Mouse (Mus musculus) stomach, embryonic 16.5 days (tissue): ENCODE measurements around the gene P2ry2. TPM values are rescaled to one million over a fixed set of nuclear protein-coding genes. Genes with fewer than 3 reads are reported as not detected.

ENCODE experiments used
- ATAC-seq: fragments of 200-750 bp; cut with Nextera tagmentation; 2 replicates; pipeline ENCODE4 v1.8.0; 2017; ENCODE audit warnings: moderate number of reproducible peaks, moderate TSS enrichment; ENCODE audit not compliant: insufficient read depth, low FRiP score
- H3K27ac ChIP-seq: fragments of 300-500 bp; sonication (generic); 2 replicates; pipeline ENCODE4 v1.5.1; 2014; ENCODE audit warnings: low read length
- H3K27me3 ChIP-seq: fragments of 300-500 bp; sonication (generic); 2 replicates; pipeline ENCODE4 v1.6.1; 2014; ENCODE audit warnings: low read length, control low read depth, mixed read lengths; ENCODE audit not compliant: control insufficient read depth, insufficient read depth
- H3K36me3 ChIP-seq: fragments of 300-500 bp; sonication (generic); 2 replicates; pipeline ENCODE4 v1.6.1; 2014; ENCODE audit warnings: low read length; ENCODE audit not compliant: control insufficient read depth, insufficient read depth
- H3K4me1 ChIP-seq: fragments of 300-500 bp; sonication (generic); 2 replicates; pipeline ENCODE4 v1.6.1; 2014; ENCODE audit warnings: low read length, control low read depth, mixed read lengths; ENCODE audit not compliant: control insufficient read depth, insufficient read depth
- H3K4me2 ChIP-seq: fragments of 300-500 bp; sonication (generic); 2 replicates; pipeline ENCODE4 v1.6.1; 2014; ENCODE audit warnings: low read depth, low read length, mixed read lengths
- H3K4me3 ChIP-seq: fragments of 300-500 bp; sonication (generic); replicated peaks from 2 replicates; pipeline ENCODE4 v1.5.1; 2014; ENCODE audit warnings: mild to moderate bottlenecking, low read length
- H3K9ac ChIP-seq: fragments of 300-500 bp; sonication (generic); 2 replicates; pipeline ENCODE4 v1.6.1; 2014; ENCODE audit warnings: low read length
- H3K9me3 ChIP-seq: fragments of 300-500 bp; sonication (generic); replicated peaks from 2 replicates; pipeline ENCODE4 v1.6.1; 2016; ENCODE audit warnings: low read length, control low read depth; ENCODE audit not compliant: control insufficient read depth
- whole genome bisulfite sequencing: fragments of 180-500 bp; shearing (Covaris S2); extraction: QIAGEN DNeasy Blood & Tissue Kit; methylation state at CpG from one replicate; pipeline ENCODE4 v1.1.7; 2014; 5-methylcytosine and 5-hydroxymethylcytosine counted together
- polyA plus RNA-seq: library from polyadenylated mRNA; unstranded; fragments of >200 nt; fragmentation: Nextera tagmentation; extraction: Ambion mirVana; gene quantifications from 2 replicates; pipeline ENCODE4 v1.2.1, GENCODE M21; 2015

The P2ry2 gene
- polyA plus RNA-seq, 1 experiment from 2014 or later, result 8.5 TPM

DNA sequence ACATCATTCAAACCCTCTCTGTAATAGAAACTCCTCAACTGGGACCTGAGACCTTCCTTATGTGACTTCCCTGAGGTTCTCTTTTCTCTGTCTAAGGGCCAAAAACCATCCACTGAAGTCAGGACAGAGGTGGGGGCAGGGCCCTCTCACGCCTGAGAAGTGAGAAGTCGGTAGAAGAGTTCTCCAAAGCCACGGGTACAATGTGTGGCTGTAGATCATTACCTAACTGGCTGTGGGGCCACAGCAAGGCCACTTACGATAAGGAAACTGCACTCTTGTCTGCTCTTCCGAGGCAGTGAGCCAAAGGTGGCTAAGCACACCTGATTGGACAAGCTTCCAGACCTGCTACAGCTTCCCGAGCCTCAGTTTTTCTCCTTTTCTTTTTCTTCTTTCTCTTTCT lies 16.8 kb upstream of the P2ry2 start:
- WGBS, result 52% methylated on average over 6 of the region's 6 CpGs
- H3K9ac ChIP-seq, result no peak overlapping the region
- H3K4me3 ChIP-seq, result no peak overlapping the region
- no peaks in the 10 kb centered on the region for H3K36me3 ChIP-seq
- H3K4me2 ChIP-seq, result no peak overlapping the region
- H3K9me3 ChIP-seq, result no peaks in the 10 kb centered on the region
- H3K4me1 ChIP-seq, result peaks cover 12% of the 10 kb centered on the region; the same call in 1 of the 2 replicates
- H3K27me3 ChIP-seq, result no peaks in the 10 kb centered on the region
- H3K27ac ChIP-seq, result no peak overlapping the region
- no peak for ATAC-seq

DNA sequence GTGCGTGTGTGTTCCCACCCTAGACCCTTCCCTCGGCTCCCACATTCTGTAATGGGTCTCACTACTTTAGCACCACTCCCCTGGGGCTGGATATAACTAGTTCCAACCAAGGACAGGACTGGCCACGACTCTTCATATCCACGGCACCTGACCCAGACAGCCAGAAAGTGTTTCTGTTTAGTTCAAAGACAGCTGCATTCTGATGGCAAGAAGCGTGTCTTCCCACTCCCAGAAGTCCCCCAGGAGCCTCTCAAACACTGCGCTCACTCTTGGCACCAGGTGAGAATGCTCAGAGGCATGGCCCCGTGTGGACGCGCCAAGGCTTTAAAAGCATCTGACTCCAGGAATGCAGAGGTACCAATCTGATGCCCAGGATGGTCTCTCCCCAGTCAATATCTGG lies 16.3 kb upstream of the P2ry2 start:
- Histone ChIP-seq H3K27me3 (no peaks in the 10 kb centered on the region), H3K4me1 (peaks cover 12% of the 10 kb centered on the region; the same call in 1 of the 2 replicates), H3K9me3 (no peaks in the 10 kb centered on the region), H3K36me3 (no peaks in the 10 kb centered on the region), H3K9ac (no peak overlapping the region), H3K4me2 (no peak overlapping the region), H3K27ac (no peak overlapping the region), H3K4me3 (no peak overlapping the region)
- ATAC-seq, result no peak
- 90% methylated on average over 9 of the region's 9 CpGs for WGBS

- no peak overlapping the region for H3K4me3 ChIP-seq
- 71% methylated on average over 5 of the region's 5 CpGs for WGBS
- no peaks in the 10 kb centered on the region for H3K36me3 ChIP-seq
- H3K9ac ChIP-seq, result no peak overlapping the region
- peak overlapping the region; percentile 20; the same call in 1 of the 2 replicates for H3K27ac ChIP-seq
- no peaks in the 10 kb centered on the region for H3K9me3 ChIP-seq
- peaks cover 12% of the 10 kb centered on the region; the same call in 1 of the 2 replicates for H3K4me1 ChIP-seq
- no peak for ATAC-seq
- no peak overlapping the region for H3K4me2 ChIP-seq
- H3K27me3 ChIP-seq, result no peaks in the 10 kb centered on the region
These were observed 15.7 kb upstream of the P2ry2 start for GRCm38 (mm10) chr7:101028444-101028757.

DNA sequence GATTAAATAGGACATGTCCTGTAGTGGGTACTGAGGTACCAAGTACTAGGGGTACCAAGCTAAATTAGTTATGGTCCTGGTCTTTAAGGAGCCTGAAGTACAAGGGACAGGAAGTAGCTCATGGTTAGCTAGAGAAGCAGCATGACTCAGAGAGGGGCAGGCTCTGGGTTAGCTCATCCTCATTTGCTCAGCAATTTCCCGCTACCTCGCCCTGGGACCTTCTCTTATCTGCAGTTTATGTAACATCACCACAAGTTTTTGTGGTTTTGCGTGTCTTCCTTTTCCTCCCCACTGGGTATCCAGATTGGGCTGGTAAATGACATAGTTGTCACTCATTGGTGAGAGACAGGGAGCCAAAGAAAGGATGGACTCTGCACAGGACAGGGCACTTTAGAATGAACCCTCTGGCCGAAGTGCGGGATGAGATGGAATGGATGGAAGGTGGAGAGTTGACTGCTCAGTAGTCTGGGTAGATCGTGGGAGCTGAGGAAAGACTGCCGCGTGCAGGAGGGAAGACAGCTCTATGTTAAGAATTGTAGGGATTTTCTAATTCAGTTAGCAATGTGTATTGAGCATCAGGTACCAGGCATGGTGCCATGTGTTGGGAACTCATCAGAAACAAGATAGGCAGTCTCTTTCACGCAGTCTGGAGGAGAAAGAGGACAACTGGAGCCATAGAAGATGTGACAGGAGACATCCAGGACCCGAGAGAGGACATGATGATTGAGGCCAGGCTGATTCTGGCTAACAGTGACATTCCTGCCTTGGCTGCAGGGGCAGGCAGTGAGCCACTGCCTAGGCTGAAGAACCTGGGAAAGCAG lies 15.2 kb upstream of the P2ry2 start:
- 80% methylated on average over 10 of the region's 10 CpGs for WGBS
- H3K27ac ChIP-seq, result no peak overlapping the region
- no peak overlapping the region for H3K4me2 ChIP-seq
- no peaks in the 10 kb centered on the region for H3K27me3 ChIP-seq
- no peaks in the 10 kb centered on the region for H3K9me3 ChIP-seq
- no peak for ATAC-seq
- no peaks in the 10 kb centered on the region for H3K36me3 ChIP-seq
- no peak overlapping the region for H3K4me3 ChIP-seq
- H3K4me1 ChIP-seq, result peaks cover 12% of the 10 kb centered on the region; the same call in 1 of the 2 replicates
- H3K9ac ChIP-seq, result no peak overlapping the region

DNA sequence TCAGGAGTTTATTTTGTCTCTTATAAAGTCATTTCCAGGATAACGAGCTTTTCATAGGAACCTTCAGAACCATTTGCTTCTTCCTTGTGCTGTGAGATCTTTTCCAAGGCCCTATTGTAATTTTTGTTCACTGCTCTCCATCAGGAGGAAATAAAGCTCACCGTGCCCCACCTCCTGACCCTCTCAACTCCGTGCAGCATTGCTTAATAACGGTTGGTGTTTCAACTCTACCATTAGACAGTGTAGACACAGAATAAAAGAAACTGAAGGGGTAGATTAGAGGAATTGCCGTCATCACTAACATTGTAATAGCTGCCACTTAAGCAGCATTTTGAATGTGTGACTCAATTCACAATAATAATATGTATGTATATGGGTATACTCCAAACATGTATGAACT lies 14.2 kb upstream of the P2ry2 start:
- no peak overlapping the region for H3K27ac ChIP-seq
- 49% methylated on average over 5 of the region's 5 CpGs for WGBS
- H3K9me3 ChIP-seq, result no peaks in the 10 kb centered on the region
- H3K27me3 ChIP-seq, result no peaks in the 10 kb centered on the region
- no peaks in the 10 kb centered on the region for H3K36me3 ChIP-seq
- no peak overlapping the region for H3K4me3 ChIP-seq
- ATAC-seq, result no peak
- peaks cover 12% of the 10 kb centered on the region; the same call in 1 of the 2 replicates for H3K4me1 ChIP-seq
- no peak overlapping the region for H3K9ac ChIP-seq
- H3K4me2 ChIP-seq, result no peak overlapping the region

DNA sequence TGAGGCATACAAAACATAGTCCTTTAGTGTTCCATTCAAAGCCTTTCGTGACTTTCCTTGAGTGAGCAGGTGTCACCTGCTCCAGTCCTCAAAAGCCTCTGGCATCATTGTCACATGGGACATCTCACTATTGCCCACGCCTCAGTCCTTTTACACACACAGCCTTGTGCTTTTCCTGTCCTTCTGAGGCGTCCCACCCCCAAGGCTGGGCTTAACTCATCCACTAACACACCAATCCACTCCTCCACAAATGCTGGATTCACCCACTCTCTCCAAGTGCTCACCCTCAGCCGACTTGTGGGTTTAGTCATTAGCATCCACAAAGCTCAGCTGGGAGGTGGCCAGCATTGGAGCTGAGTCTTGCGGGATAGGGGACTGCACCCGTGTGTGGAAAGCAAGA lies 4.8 kb upstream of the P2ry2 start:
- 0 out of 2 replicates have a peak, but pooled peaks cover 3% of the 10 kb centered on the region for H3K4me1 ChIP-seq
- ATAC-seq, result no peak
- H3K27me3 ChIP-seq, result peaks cover 6% of the 10 kb centered on the region; the same call in 1 of the 2 replicates

DNA sequence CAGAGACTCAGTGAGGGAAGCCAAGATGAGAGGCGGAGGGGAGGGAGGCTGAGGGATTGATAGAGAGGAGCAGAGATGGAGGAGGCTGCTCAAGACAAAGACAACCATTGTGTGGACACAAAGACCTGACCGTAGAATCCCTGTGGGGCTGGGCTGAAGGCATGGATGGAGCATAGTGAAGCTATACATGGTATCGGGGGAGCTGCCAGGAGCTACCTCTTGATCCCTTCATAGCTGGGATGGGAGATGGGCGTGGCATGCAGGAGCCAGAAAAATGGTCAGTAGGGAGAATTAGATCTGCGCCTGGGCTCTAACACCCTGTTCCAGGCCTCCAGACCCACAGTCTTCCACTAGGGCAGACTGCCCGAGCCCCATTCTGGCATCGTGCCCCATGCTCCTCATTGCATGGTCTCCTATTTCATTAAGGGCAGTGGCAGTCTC lies 4.4 kb upstream of the P2ry2 start:
- Histone ChIP-seq H3K4me2 (no peak overlapping the region), H3K4me3 (no peak overlapping the region), H3K9me3 (no peaks in the 10 kb centered on the region), H3K27me3 (peaks cover 6% of the 10 kb centered on the region; the same call in 1 of the 2 replicates), H3K4me1 (0 out of 2 replicates have a peak, but pooled peaks cover 3% of the 10 kb centered on the region), H3K36me3 (no peaks in the 10 kb centered on the region), H3K27ac (no peak overlapping the region), H3K9ac (no peak overlapping the region)
- peak; percentile 25; the same call in 1 of the 2 replicates for ATAC-seq
- WGBS, result 72% methylated on average over 7 of the region's 7 CpGs

More for the DNA sequence above, 4.8 kb upstream of the P2ry2 start:
- Histone ChIP-seq H3K27ac (no peak overlapping the region), H3K4me3 (no peak overlapping the region), H3K9me3 (no peaks in the 10 kb centered on the region), H3K36me3 (no peaks in the 10 kb centered on the region), H3K9ac (no peak overlapping the region), H3K4me2 (no peak overlapping the region)
- 54% methylated on average over 6 of the region's 6 CpGs for WGBS

DNA sequence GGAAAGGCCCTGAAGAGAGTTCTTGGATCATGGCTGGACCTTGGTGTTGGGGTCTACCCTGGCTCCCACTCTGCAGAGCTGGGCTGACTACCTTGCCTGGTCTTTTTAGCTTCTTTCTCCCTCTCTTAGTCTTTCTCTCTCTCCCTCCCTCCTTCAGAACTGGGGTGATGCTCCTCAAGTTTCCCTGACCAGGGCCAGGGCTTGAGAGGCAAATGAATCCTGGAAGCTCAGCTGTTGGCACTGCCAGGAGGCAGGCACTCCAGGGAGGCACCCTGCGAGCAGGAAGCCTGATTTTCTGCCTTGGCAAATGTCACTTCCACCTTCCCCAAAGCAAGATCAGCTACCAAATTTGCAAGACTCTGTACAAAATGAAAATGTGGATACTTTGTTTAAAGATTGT lies 2.3 kb upstream of the P2ry2 start:
- 0 out of 2 replicates have a peak, but pooled peaks cover 5% of the 10 kb centered on the region for H3K4me1 ChIP-seq
- no peak overlapping the region for H3K4me2 ChIP-seq
- H3K36me3 ChIP-seq, result no peaks in the 10 kb centered on the region
- H3K27ac ChIP-seq, result no peak overlapping the region
- WGBS, result 82% methylated on average over 1 of the region's 1 CpGs
- H3K4me3 ChIP-seq, result no peak overlapping the region
- H3K27me3 ChIP-seq, result peaks cover 17% of the 10 kb centered on the region
- ATAC-seq, result no peak
- no peaks in the 10 kb centered on the region for H3K9me3 ChIP-seq
- H3K9ac ChIP-seq, result no peak overlapping the region

DNA sequence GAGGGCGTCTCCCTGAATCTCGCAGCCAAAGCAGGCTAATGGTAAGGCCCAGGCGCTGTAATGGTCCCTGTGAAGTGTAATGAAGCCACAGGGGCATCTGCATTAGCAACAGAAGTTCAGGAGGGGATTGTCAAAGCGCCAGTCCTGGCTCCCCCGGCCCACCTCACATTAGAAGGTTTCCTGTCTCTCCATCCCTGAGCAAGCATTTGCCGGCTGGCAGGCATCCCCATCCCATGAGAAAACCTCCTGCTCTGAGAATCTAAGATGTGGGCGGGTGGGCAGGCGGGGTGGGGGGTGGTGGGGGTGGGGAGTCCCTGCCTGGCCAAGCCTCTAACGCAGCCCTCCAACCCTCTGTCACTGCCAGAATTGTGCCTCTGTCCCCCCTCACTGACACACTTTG lies 1.4 kb upstream of the P2ry2 start:
- H3K4me3 ChIP-seq, result no peak overlapping the region
- no peak for ATAC-seq
- 50% methylated on average over 9 of the region's 9 CpGs for WGBS
- H3K9me3 ChIP-seq, result no peaks in the 10 kb centered on the region
- H3K4me2 ChIP-seq, result no peak overlapping the region
- H3K36me3 ChIP-seq, result no peaks in the 10 kb centered on the region
- H3K4me1 ChIP-seq, result 0 out of 2 replicates have a peak, but pooled peaks cover 5% of the 10 kb centered on the region
- H3K27ac ChIP-seq, result no peak overlapping the region
- no peak overlapping the region for H3K9ac ChIP-seq
- peaks cover 20% of the 10 kb centered on the region for H3K27me3 ChIP-seq
